In genomic region chr1:77226991-77227515, GRCm38 (mm10) we compare ENCODE assay signal across 8 mouse cellular contexts.
DNase-seq lines count a peak whose midpoint lies in the region; ATAC-seq and TF ChIP-seq lines count a peak whose summit lies in the region.

No protein-coding gene starts in this region.

- peak overlapping the region; percentile 6; the same call in 1 of the 2 replicates for H3K4me2 ChIP-seq in hindbrain, embryonic 12.5 days (replicated peaks)
- peak overlapping the region; percentile 41 for H3K4me2 ChIP-seq in lung, postnatal 0 days (replicated peaks; ENCODE audit: low read depth, low read length)
- H3K4me2 ChIP-seq in stomach, embryonic 16.5 days (ENCODE audit: low read depth, low read length): peak overlapping the region; percentile 36

- no peak overlapping the region for H3K9ac ChIP-seq in hindbrain, embryonic 12.5 days
- no peak overlapping the region for H3K9ac ChIP-seq in lung, postnatal 0 days (replicated peaks; ENCODE audit: low read depth)
- H3K9ac ChIP-seq in stomach, embryonic 16.5 days (ENCODE audit: low read length): no peak overlapping the region

- TF ChIP-seq EP300 in lung, postnatal 0 days (IDR thresholded peaks at IDR 0.05): peak; percentile 59; the same call in 1 of the 2 replicates

- H3K4me1 ChIP-seq in hindbrain, embryonic 12.5 days: peaks cover 11% of the 10 kb centered on the region
- no peaks in the 10 kb centered on the region for H3K4me1 ChIP-seq in lung, postnatal 0 days (ENCODE audit: insufficient read depth, low read depth, low read length)
- peaks cover 5% of the 10 kb centered on the region; the same call in 1 of the 2 replicates for H3K4me1 ChIP-seq in stomach, embryonic 16.5 days (ENCODE audit: control insufficient read depth, insufficient read depth, low read length)

- H3K27ac ChIP-seq in hindbrain, embryonic 12.5 days: no peak overlapping the region
- H3K27ac ChIP-seq in lung, postnatal 0 days (ENCODE audit: low read length): peak overlapping the region; percentile 38; the same call in 1 of the 2 replicates
- H3K27ac ChIP-seq in stomach, embryonic 16.5 days (ENCODE audit: low read length): no peak overlapping the region
- no peak overlapping the region for H3K27ac ChIP-seq in layer of hippocampus, adult 2 months

- H3K9me3 ChIP-seq in hindbrain, embryonic 12.5 days (replicated peaks): no peaks in the 10 kb centered on the region
- no peaks in the 10 kb centered on the region for H3K9me3 ChIP-seq in lung, postnatal 0 days (ENCODE audit: low read length)
- no peaks in the 10 kb centered on the region for H3K9me3 ChIP-seq in stomach, embryonic 16.5 days (replicated peaks; ENCODE audit: control insufficient read depth, low read length)

- H3K27me3 ChIP-seq in hindbrain, embryonic 12.5 days: no peaks in the 10 kb centered on the region
- H3K27me3 ChIP-seq in lung, postnatal 0 days (replicated peaks; ENCODE audit: insufficient read depth, low read length): no peaks in the 10 kb centered on the region
- no peaks in the 10 kb centered on the region; the same call in 1 of the 2 replicates for H3K27me3 ChIP-seq in stomach, embryonic 16.5 days (ENCODE audit: control insufficient read depth, insufficient read depth, low read length)

- intact Hi-C loops in left cerebral cortex, postnatal 4 days (cut with DNase I): no loop called here

- ATAC-seq in hindbrain, embryonic 12.5 days (ENCODE audit: low FRiP score): no peak
- ATAC-seq in lung, postnatal 0 days: peak; percentile 87
- ATAC-seq in stomach, embryonic 16.5 days (ENCODE audit: insufficient read depth, low FRiP score): no peak

- peak; percentile 11; the same call in 1 of the 2 replicates for TF ChIP-seq CTCF in lung, postnatal 0 days (IDR thresholded peaks at IDR 0.05)
- no peak for TF ChIP-seq CTCF in layer of hippocampus, adult 2 months (conservative IDR thresholded peaks at IDR 0.05)

- no peak overlapping the region for H3K4me3 ChIP-seq in hindbrain, embryonic 12.5 days
- H3K4me3 ChIP-seq in lung, postnatal 0 days (ENCODE audit: low read depth, low read length): 0 out of 2 replicates have a peak overlapping the region, but pooled peaks have one; percentile 3
- H3K4me3 ChIP-seq in stomach, embryonic 16.5 days (replicated peaks; ENCODE audit: low read length): no peak overlapping the region
- no peak overlapping the region for H3K4me3 ChIP-seq in layer of hippocampus, adult 2 months

- no peaks in the 10 kb centered on the region for H3K36me3 ChIP-seq in hindbrain, embryonic 12.5 days
- H3K36me3 ChIP-seq in lung, postnatal 0 days (ENCODE audit: insufficient read depth, low read length): no peaks in the 10 kb centered on the region
- no peaks in the 10 kb centered on the region for H3K36me3 ChIP-seq in stomach, embryonic 16.5 days (ENCODE audit: control insufficient read depth, insufficient read depth, low read length)

- DNase-seq in right cerebral cortex, adult 18-20 months: peak; percentile 4
- DNase-seq in right cerebral cortex, postnatal 14 days: no peak
- peak; percentile 83 for DNase-seq in lung, postnatal 0 days (ENCODE audit: low spot score)
- no peak for DNase-seq in layer of hippocampus, adult 2 months (ENCODE audit: low spot score in 2 of 2)
- DNase-seq in left cerebral cortex, postnatal 4 days: no peak
- DNase-seq in Muller cell, postnatal 12 days (ENCODE audit: inconsistent ontology term): no peak

- WGBS in hindbrain, embryonic 12.5 days: 20% methylated on average over 12 of the region's 12 CpGs
- 9% methylated on average over 12 of the region's 12 CpGs for WGBS in lung, postnatal 0 days
- 4% methylated on average over 12 of the region's 12 CpGs for WGBS in stomach, embryonic 16.5 days

Comparison
In these comparisons a context has a peak if more than half of its experiments do, and no peak if none do; other contexts are left out.
1. DNase-seq: peak in right cerebral cortex, adult 18-20 months (single experiment) and lung, postnatal 0 days (single experiment); none in right cerebral cortex, postnatal 14 days (single experiment), layer of hippocampus, adult 2 months (0 of 2), left cerebral cortex, postnatal 4 days (single experiment) and Muller cell, postnatal 12 days (single experiment).
2. Peak in every context shown above with its lines, with median percentiles within 50 percentile points of each other: H3K4me2 ChIP-seq.